Mouse (Mus musculus): ENCODE data around the gene Ice2. TPM values are rescaled to one million over a fixed set of nuclear protein-coding genes. Genes with fewer than 3 reads are reported as not detected.
A peak's percentile ranks its signal among the peaks of the same experiment; 100 is the strongest.

Ice2 gene
- total RNA-seq, 2 experiments from 2014 or later, result 15.0 to 16.1 TPM

GRCm38 (mm10) chr9:69457747-69458625 lies 60.3 kb downstream of the Ice2 start:
- peak; percentile 64 to 74 for DNase-seq (ENCODE audit: low spot score in 2 of 2)

GRCm38 (mm10) chr9:69458982-69459381 lies 61.3 kb downstream of the Ice2 start:
- DNase-seq (ENCODE audit: low spot score in 2 of 2), result peak in 1 of 2 experiments; percentile 51

GRCm38 (mm10) chr9:69459876-69460275 lies 62.2 kb downstream of the Ice2 start:
- DNase-seq (ENCODE audit: low spot score in 2 of 2), result no peak

DNA sequence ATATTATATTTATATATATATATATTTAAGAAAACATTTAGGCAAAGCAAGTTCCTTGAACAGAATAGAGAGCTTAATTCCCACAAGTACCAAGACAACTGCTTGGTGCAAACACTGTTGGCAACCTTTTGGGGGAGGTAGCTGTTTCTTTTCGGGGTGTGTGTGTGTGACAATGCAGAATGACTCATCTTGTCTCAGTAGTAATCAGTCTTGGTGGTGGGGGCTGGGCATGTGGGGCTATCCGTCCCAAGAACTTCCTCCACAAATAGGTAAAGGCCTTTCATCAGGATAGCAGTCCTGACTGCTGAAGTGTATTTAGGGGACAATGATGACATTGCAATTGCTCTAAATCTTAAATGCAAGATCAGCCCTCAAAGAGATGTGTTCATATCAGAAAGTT lies 65.3 kb downstream of the Ice2 start:
- DNase-seq (ENCODE audit: low spot score in 2 of 2), result no peak

DNA sequence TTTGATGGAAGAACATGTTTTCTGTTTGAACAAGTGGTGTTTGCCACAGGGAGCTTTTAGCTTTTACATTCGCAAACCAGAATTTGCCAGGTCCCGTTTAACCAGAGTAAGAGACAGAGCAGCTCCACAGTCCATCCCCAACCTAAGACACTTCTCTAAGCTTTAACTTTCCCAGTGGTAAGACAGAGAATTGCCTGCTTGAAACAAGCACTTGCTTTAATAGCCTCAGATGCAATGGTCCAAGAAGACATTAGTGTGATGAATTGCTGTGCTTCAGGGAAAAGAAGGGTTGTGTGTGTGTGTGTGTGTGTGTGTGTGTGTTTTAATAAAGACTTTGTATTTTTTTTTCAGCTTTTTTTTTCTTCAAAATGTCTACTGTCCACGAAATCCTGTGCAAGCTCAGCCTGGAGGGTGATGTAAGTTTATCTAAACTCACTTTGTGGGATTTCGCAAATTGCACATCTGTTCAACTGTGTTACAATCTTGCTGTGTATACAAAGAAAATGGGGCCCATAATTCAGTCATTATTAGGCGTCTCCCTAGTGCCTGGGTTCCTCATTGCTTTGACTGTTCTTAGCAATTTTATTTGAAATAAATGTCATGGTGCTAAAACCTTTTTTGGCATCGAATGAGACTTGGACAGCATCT lies 66.5 kb downstream of the Ice2 start:
- no peak for DNase-seq (ENCODE audit: low spot score in 2 of 2)

GRCm38 (mm10) chr9:69466098-69466497 lies 68.4 kb downstream of the Ice2 start:
- DNase-seq (ENCODE audit: low spot score in 2 of 2), result no peak

GRCm38 (mm10) chr9:69467310-69467939 lies 69.7 kb downstream of the Ice2 start:
- DNase-seq (ENCODE audit: low spot score in 2 of 2), result no peak

GRCm38 (mm10) chr9:69468991-69469390 lies 71.3 kb downstream of the Ice2 start:
- no peak for DNase-seq (ENCODE audit: low spot score in 2 of 2)

DNA sequence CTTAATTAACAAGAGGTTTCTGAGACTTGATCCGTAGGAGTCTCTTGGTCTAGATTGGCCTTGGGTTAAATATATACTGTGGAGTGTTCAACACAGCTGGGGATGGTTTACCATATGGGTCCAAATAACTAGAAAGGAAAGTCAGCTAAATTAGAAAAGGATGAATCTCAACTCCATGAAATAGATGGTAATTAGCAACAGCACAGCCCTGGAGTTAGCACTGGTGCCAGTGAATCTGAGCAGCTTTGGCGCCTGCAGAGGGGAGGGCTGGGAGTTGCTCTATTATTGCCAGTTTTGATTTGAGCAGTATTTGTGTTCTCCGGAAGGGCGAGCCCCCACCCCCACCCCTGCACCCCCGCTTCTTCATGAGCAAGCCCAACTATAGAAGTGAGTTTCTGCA lies 72.7 kb downstream of the Ice2 start:
- DNase-seq (ENCODE audit: low spot score in 2 of 2), result no peak

GRCm38 (mm10) chr9:69470921-69471320 lies 73.2 kb downstream of the Ice2 start:
- no peak for DNase-seq (ENCODE audit: low spot score in 2 of 2)

DNA sequence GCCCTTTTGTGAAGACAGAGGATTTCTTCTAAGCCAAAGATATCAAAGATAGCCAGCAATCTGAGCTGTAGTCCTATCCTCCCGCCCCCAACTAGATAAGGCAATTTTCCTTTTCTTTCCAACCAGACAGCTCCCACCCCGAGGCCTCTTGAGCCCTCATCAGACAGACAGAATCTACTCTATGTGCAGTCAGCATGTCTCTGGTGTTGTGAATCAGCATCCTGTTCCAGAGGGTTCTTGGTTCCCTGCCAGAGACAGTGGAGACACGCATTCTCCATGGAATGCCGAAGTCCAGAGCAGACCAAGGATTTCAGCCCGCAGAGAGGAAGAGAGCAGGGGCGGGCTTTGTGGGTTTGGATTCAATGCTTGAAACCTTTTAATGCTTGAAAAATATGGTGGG lies 75.0 kb downstream of the Ice2 start:
- peak; percentile 58 to 65 for DNase-seq (ENCODE audit: low spot score in 2 of 2)

GRCm38 (mm10) chr9:69475873-69476272 lies 78.2 kb downstream of the Ice2 start:
- DNase-seq (ENCODE audit: low spot score in 2 of 2), result no peak

DNA sequence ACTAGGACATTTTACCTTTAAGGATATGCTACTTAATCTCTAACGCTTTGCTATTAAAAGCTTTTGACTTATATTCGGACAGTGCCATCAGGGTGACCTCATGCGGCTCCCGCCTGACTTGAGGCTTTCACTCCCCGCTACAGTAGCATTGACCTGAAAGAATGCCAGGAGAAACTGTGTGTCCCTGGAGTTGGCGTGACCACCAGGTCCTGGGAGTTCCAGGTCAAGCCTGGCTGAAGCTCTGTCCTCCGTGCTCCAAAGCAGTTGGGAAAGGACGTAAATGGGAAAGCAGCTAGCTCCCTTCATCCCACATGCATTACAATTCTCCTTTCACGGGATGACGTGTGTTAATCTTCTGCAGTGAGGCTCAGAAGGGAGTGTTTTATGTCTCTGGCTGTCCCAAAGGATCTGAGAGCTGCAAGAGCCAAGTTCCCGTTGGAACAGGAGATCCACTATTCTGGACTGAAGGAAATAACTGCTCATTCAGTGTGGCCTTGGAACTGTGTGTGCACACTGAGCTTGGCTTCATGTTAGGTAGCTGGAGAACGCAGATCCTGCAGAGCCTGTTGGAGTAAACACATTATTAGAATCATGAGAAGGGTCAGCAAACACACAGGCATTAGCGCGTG lies 79.6 kb downstream of the Ice2 start:
- DNase-seq (ENCODE audit: low spot score in 2 of 2), result no peak

DNA sequence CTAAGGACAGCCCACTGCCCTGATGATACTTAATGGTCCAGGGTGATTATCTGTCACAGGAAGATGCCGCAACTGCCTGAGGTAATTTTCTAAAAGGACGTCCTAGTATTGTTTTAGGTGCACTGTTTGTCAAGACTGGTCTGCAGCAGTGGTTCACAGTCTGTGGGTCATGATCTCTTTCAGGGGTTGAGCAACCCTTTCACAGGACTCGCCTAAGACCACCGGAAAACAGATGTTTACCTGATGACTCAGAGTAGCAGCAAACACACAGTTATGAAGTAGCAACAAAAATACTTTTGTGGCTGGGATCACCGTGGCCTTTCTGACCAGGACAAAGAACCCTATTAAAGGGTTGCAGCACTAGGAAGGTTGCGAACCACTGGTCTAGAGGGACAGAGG lies 80.1 kb downstream of the Ice2 start:
- DNase-seq (ENCODE audit: low spot score in 2 of 2), result no peak

DNA sequence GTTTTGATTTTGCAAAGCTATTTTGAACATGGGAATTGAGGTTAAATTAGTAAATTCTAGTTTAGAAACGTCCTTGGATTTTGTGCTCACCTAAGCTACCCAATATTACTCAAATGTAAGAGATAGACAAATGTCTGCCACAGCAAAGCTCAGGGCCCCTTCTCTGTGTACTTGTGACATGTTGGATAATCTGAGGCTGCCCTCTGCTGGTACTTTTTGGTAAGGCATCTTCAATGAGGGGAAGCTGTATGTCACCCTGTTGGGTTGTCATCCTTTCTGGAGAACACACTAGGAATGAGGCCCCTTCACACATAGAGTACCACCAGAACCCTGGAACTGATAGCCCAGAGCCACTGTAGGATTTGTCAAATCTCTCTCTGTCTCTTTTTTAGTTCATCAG lies 82.6 kb downstream of the Ice2 start:
- DNase-seq (ENCODE audit: low spot score in 2 of 2), result peak; percentile 83

Small RNAs within 50 kb of the gene (microRNA-seq; reads per million reads assigned to microRNA genes)
- gene Mir3109 (ENCODE audit: borderline number of aligned reads in 2 of 2), result 0 to 0.61 reads per million in 2 experiments

Other genes with a start within 250 kb of the Ice2 start
- gene Anxa2, start 55.7 kb downstream of the Ice2 start, total RNA-seq (2021), result 100 to 1,000 TPM; 340 to 537 TPM

Measured in adrenal gland, adult 18-20 months (tissue).